Mouse (Mus musculus) left cerebral cortex, adult 2 months (tissue): ENCODE data around the gene Umad1. TPM values are rescaled to one million over a fixed set of nuclear protein-coding genes. Genes with fewer than 3 reads are reported as not detected.

Source experiments
- DNase-seq, 2 experiments: peaks; one replicate each; pipeline ENCODE4 v3.0.0; 2021 to 2022; ENCODE audit warnings: low spot score in 2 of 2, mixed read lengths in 1 of 2; ENCODE audit errors: extremely low spot score in 1 of 2
- H3K27ac ChIP-seq: fragments of 200-600 bp; 2 replicates; pipeline ENCODE4 v1.8.1; 2022
- H3K4me3 ChIP-seq: fragments of 200-600 bp; 2 replicates; pipeline ENCODE4 v1.8.1; 2022
- CTCF ChIP-seq: fragments of 200-600 bp; IDR thresholded peaks from 2 replicates; pipeline ENCODE4 v1.8.1; 2022; ENCODE audit warnings: antibody characterized with exemption, mild to moderate bottlenecking, moderate library complexity
- intact Hi-C: fragments of 180-260 bp; cut with DNase I; formaldehyde crosslinking; loops from one replicate; pipeline ENCODE4 v1.15.1; 2025
- total RNA-seq, 2 experiments: library from RNA; stranded (reverse); gene quantifications; 2 replicates each; pipeline ENCODE4 v1.2.3; 2021

The Umad1 gene
- total RNA-seq, 2 experiments from 2014 or later = 43.1 to 48.7 TPM

GRCm38 (mm10) chr6:8278426-8279002 lies 19.4 kb downstream of the Umad1 start:
- intact Hi-C loops = loop anchor here (5.0 kb wide), 3 partner anchors 234 to 554 kb away; no protein-coding TSS in a partner anchor
- Histone ChIP-seq H3K4me3 (no peak overlapping the region), H3K27ac (no peak overlapping the region)
- DNase-seq = no peak
- peak; percentile 23 for TF ChIP-seq CTCF

GRCm38 (mm10) chr6:8283255-8283654 lies 24.2 kb downstream of the Umad1 start:
- no peak overlapping the region for H3K27ac ChIP-seq
- no peak for TF ChIP-seq CTCF
- DNase-seq = no peak
- intact Hi-C loops = no loop called here
- no peak overlapping the region for H3K4me3 ChIP-seq

GRCm38 (mm10) chr6:8285401-8285960 lies 26.4 kb downstream of the Umad1 start:
- Histone ChIP-seq H3K4me3 (no peak overlapping the region), H3K27ac (no peak overlapping the region)
- TF ChIP-seq CTCF = no peak
- intact Hi-C loops = no loop called here
- DNase-seq = no peak

- no peak for DNase-seq
- no peak for TF ChIP-seq CTCF
- intact Hi-C loops = no loop called here
- no peak overlapping the region for H3K27ac ChIP-seq
- H3K4me3 ChIP-seq = no peak overlapping the region
Observed at GRCm38 (mm10) chr6:8286146-8286545, 27.1 kb downstream of the Umad1 start.

GRCm38 (mm10) chr6:8288755-8289580 lies 29.9 kb downstream of the Umad1 start:
- TF ChIP-seq CTCF = no peak
- Histone ChIP-seq H3K4me3 (no peak overlapping the region), H3K27ac (peak overlapping the region; percentile 77)
- intact Hi-C loops = no loop called here
- DNase-seq = no peak

- TF ChIP-seq CTCF = no peak
- Histone ChIP-seq H3K27ac (no peak overlapping the region), H3K4me3 (no peak overlapping the region)
- DNase-seq = no peak
- intact Hi-C loops = loop anchor here (5.0 kb wide), 1 partner anchor 118 kb away; no protein-coding TSS in a partner anchor
Observed at GRCm38 (mm10) chr6:8294048-8294784, 35.1 kb downstream of the Umad1 start.

- H3K4me3 ChIP-seq = no peak overlapping the region
- DNase-seq = no peak
- H3K27ac ChIP-seq = no peak overlapping the region; the same call in 1 of the 2 replicates
- TF ChIP-seq CTCF = no peak
- intact Hi-C loops = no loop called here
Observed at GRCm38 (mm10) chr6:8299066-8299863, 40.2 kb downstream of the Umad1 start.

GRCm38 (mm10) chr6:8307878-8308775 lies 49.0 kb downstream of the Umad1 start:
- Histone ChIP-seq H3K4me3 (no peak overlapping the region), H3K27ac (no peak overlapping the region)
- TF ChIP-seq CTCF = no peak
- intact Hi-C loops = no loop called here
- no peak for DNase-seq

GRCm38 (mm10) chr6:8312554-8312953 lies 53.5 kb downstream of the Umad1 start:
- DNase-seq = no peak
- TF ChIP-seq CTCF = no peak
- Histone ChIP-seq H3K4me3 (no peak overlapping the region), H3K27ac (no peak overlapping the region)
- intact Hi-C loops = no loop called here

GRCm38 (mm10) chr6:8316201-8316600 lies 57.1 kb downstream of the Umad1 start:
- DNase-seq = no peak
- no peak for TF ChIP-seq CTCF
- intact Hi-C loops = no loop called here
- Histone ChIP-seq H3K27ac (no peak overlapping the region), H3K4me3 (no peak overlapping the region)
